Mouse (Mus musculus) neural tube, embryonic 10.5 days (tissue): ENCODE measurements around the gene Acot9.

Experiments
- DNase-seq: peaks from one replicate; pipeline ENCODE4 v3.0.0-alpha.2; 2017; ENCODE audit warnings: low spot score; ENCODE audit errors: extremely low spot score

Gene Acot9

GRCm38 (mm10) chrX:155262235-155262914, at the start of gene Acot9:
Gene Acot9 (plus strand): TSS chrX:155262443.
- peak; percentile 69 for DNase-seq

- DNase-seq: no peak
Observed at GRCm38 (mm10) chrX:155214291-155215136, 47.7 kb upstream of the Acot9 start.

GRCm38 (mm10) chrX:155215501-155216248, 46.6 kb upstream of the Acot9 start:
- peak; percentile 40 for DNase-seq

GRCm38 (mm10) chrX:155216271-155216670, 46.0 kb upstream of the Acot9 start, which contains the start of gene Sat1:
Gene Sat1 (minus strand): TSS chrX:155216449.
- DNase-seq: peak; percentile 71

- DNase-seq: no peak
Observed at GRCm38 (mm10) chrX:155218277-155218676, 44.0 kb upstream of the Acot9 start.

- no peak for DNase-seq
Observed at GRCm38 (mm10) chrX:155256856-155257255, 5.4 kb upstream of the Acot9 start.

- no peak for DNase-seq
Observed at GRCm38 (mm10) chrX:155262915-155263252, 641 bp downstream of the Acot9 start.

GRCm38 (mm10) chrX:155278483-155278882, 16.2 kb downstream of the Acot9 start:
- no peak for DNase-seq

GRCm38 (mm10) chrX:155280427-155281044, 18.3 kb downstream of the Acot9 start:
- no peak for DNase-seq

- DNase-seq: no peak
Observed at GRCm38 (mm10) chrX:155306390-155306789, 44.1 kb downstream of the Acot9 start.

- peak; percentile 19 for DNase-seq
Observed at GRCm38 (mm10) chrX:155318005-155318404, 55.8 kb downstream of the Acot9 start.

GRCm38 (mm10) chrX:155337567-155337904, 75.3 kb downstream of the Acot9 start:
- DNase-seq: no peak

- DNase-seq: peak; percentile 74
Observed at GRCm38 (mm10) chrX:155337905-155338721, 75.9 kb downstream of the Acot9 start.

GRCm38 (mm10) chrX:155340654-155341053, 78.4 kb downstream of the Acot9 start, which contains the start of gene Prdx4:
Gene Prdx4 (minus strand): TSS chrX:155340754.
- DNase-seq: no peak

GRCm38 (mm10) chrX:155346249-155346648, 84.0 kb downstream of the Acot9 start:
- DNase-seq: no peak
